Mouse (Mus musculus) left cerebral cortex, adult 2 months (tissue): ENCODE data around the gene Hcn1. TPM values are rescaled to one million over a fixed set of nuclear protein-coding genes. Genes with fewer than 3 reads are reported as not detected.
A peak's percentile ranks its signal among the peaks of the same experiment; 100 is the strongest.

Experiments used
- DNase-seq, 2 experiments: peaks; one replicate each; pipeline ENCODE4 v3.0.0; 2021 to 2022; ENCODE audit warnings: low spot score in 2 of 2, mixed read lengths in 1 of 2; ENCODE audit errors: extremely low spot score in 1 of 2
- H3K27ac ChIP-seq: fragments of 200-600 bp; 2 replicates; pipeline ENCODE4 v1.8.1; 2022
- H3K4me3 ChIP-seq: fragments of 200-600 bp; 2 replicates; pipeline ENCODE4 v1.8.1; 2022
- CTCF ChIP-seq: fragments of 200-600 bp; IDR thresholded peaks from 2 replicates; pipeline ENCODE4 v1.8.1; 2022; ENCODE audit warnings: antibody characterized with exemption, mild to moderate bottlenecking, moderate library complexity
- intact Hi-C: fragments of 180-260 bp; cut with DNase I; formaldehyde crosslinking; loops from one replicate; pipeline ENCODE4 v1.15.1; 2025
- total RNA-seq, 2 experiments: library from RNA; stranded (reverse); gene quantifications; 2 replicates each; pipeline ENCODE4 v1.2.3; 2021

The Hcn1 gene
- total RNA-seq, 2 experiments from 2014 or later = 43.3 to 46.7 TPM

- H3K27ac ChIP-seq = no peak overlapping the region
- no peak for TF ChIP-seq CTCF
- intact Hi-C loops = no loop called here
- no peak overlapping the region for H3K4me3 ChIP-seq
- DNase-seq = no peak
Measured at GRCm38 (mm10) chr13:117706986-117707738, 105.0 kb downstream of the Hcn1 start.

GRCm38 (mm10) chr13:117710811-117711210 is 108.7 kb downstream of the Hcn1 start:
- no peak for TF ChIP-seq CTCF
- Histone ChIP-seq H3K27ac (no peak overlapping the region), H3K4me3 (no peak overlapping the region)
- intact Hi-C loops = no loop called here
- no peak for DNase-seq

GRCm38 (mm10) chr13:117722090-117722489 is 120.0 kb downstream of the Hcn1 start:
- Histone ChIP-seq H3K27ac (no peak overlapping the region), H3K4me3 (no peak overlapping the region)
- TF ChIP-seq CTCF = no peak
- intact Hi-C loops = loop anchor here (10.0 kb wide), 1 partner anchor 117 kb away; the partner anchor contains the start of gene Hcn1
- DNase-seq = no peak

- intact Hi-C loops = loop anchor here (10.0 kb wide), 1 partner anchor 119 kb away; the partner anchor contains the start of gene Hcn1
- Histone ChIP-seq H3K4me3 (no peak overlapping the region), H3K27ac (no peak overlapping the region)
- DNase-seq = no peak
- no peak for TF ChIP-seq CTCF
Measured at GRCm38 (mm10) chr13:117724083-117724482, 122.0 kb downstream of the Hcn1 start.

- H3K27ac ChIP-seq = no peak overlapping the region
- intact Hi-C loops = loop anchor here (10.0 kb wide), 1 partner anchor 124 kb away; the partner anchor contains the start of gene Hcn1
- TF ChIP-seq CTCF = no peak
Measured at GRCm38 (mm10) chr13:117728393-117728792, 126.3 kb downstream of the Hcn1 start.

GRCm38 (mm10) chr13:117732738-117733137 is 130.6 kb downstream of the Hcn1 start:
- no peak for DNase-seq
- no peak overlapping the region for H3K4me3 ChIP-seq
- intact Hi-C loops = no loop called here
- H3K27ac ChIP-seq = no peak overlapping the region
- TF ChIP-seq CTCF = no peak

More at GRCm38 (mm10) chr13:117728393-117728792, 126.3 kb downstream of the Hcn1 start:
- DNase-seq = no peak
- no peak overlapping the region for H3K4me3 ChIP-seq

GRCm38 (mm10) chr13:117744451-117744850 is 142.3 kb downstream of the Hcn1 start:
- Histone ChIP-seq H3K27ac (no peak overlapping the region), H3K4me3 (no peak overlapping the region)
- no peak for DNase-seq
- no peak for TF ChIP-seq CTCF
- intact Hi-C loops = no loop called here

GRCm38 (mm10) chr13:117745173-117745572 is 143.1 kb downstream of the Hcn1 start:
- H3K4me3 ChIP-seq = no peak overlapping the region
- no peak overlapping the region for H3K27ac ChIP-seq
- no peak for TF ChIP-seq CTCF
- DNase-seq = no peak
- intact Hi-C loops = no loop called here

- no peak for TF ChIP-seq CTCF
- no peak overlapping the region for H3K27ac ChIP-seq
- DNase-seq = no peak
- no peak overlapping the region for H3K4me3 ChIP-seq
- intact Hi-C loops = no loop called here
Measured at GRCm38 (mm10) chr13:117765487-117765886, 163.4 kb downstream of the Hcn1 start.

- Histone ChIP-seq H3K4me3 (no peak overlapping the region), H3K27ac (no peak overlapping the region)
- DNase-seq = no peak
- no peak for TF ChIP-seq CTCF
- intact Hi-C loops = no loop called here
Measured at GRCm38 (mm10) chr13:117785376-117785775, 183.3 kb downstream of the Hcn1 start.

- intact Hi-C loops = no loop called here
- no peak overlapping the region for H3K27ac ChIP-seq
- DNase-seq = no peak
- no peak overlapping the region for H3K4me3 ChIP-seq
- no peak for TF ChIP-seq CTCF
Measured at GRCm38 (mm10) chr13:117792861-117793260, 190.7 kb downstream of the Hcn1 start.

- H3K4me3 ChIP-seq = no peak overlapping the region
- TF ChIP-seq CTCF = peak; percentile 23
- DNase-seq = no peak
- no peak overlapping the region for H3K27ac ChIP-seq
- intact Hi-C loops = loop anchor here (5.0 kb wide), 1 partner anchor 199 kb away; the partner anchor contains the start of gene Hcn1
Measured at GRCm38 (mm10) chr13:117801061-117801460, 198.9 kb downstream of the Hcn1 start.

- no peak for TF ChIP-seq CTCF
- H3K4me3 ChIP-seq = no peak overlapping the region
- DNase-seq = no peak
- no peak overlapping the region for H3K27ac ChIP-seq
- intact Hi-C loops = no loop called here
Measured at GRCm38 (mm10) chr13:117827628-117828027, 225.5 kb downstream of the Hcn1 start.
